Mouse (Mus musculus) neural tube, embryonic 14.5 days (tissue): Measurements from ENCODE around the gene Diaph2. TPM values are rescaled to one million over a fixed set of nuclear protein-coding genes. Genes with fewer than 3 reads are reported as not detected.
"Not testable (repeated sequence)": the region's sequence is repeated elsewhere in the genome, so short reads cannot be mapped to it uniquely, and the experiment has no call there.

ENCODE experiments used
- ATAC-seq: fragments of 200-750 bp; cut with Nextera tagmentation; 2 replicates; pipeline ENCODE4 v1.8.0; 2017; ENCODE audit warnings: low read depth, mild to moderate bottlenecking, moderate TSS enrichment, moderate library complexity
- H3K27ac ChIP-seq: fragments of 300-500 bp; sonication (generic); 2 replicates; pipeline ENCODE4 v1.5.1; 2014; ENCODE audit warnings: low read depth, mild to moderate bottlenecking, control low read depth, low read length, moderate library complexity, mixed read lengths
- H3K27me3 ChIP-seq: fragments of 300-500 bp; sonication (generic); 2 replicates; pipeline ENCODE4 v1.6.1; 2014; ENCODE audit warnings: low read length; ENCODE audit not compliant: control insufficient read depth, insufficient read depth
- H3K36me3 ChIP-seq: fragments of 300-500 bp; sonication (generic); 2 replicates; pipeline ENCODE4 v1.6.1; 2014; ENCODE audit warnings: low read length, mixed read lengths; ENCODE audit not compliant: control insufficient read depth, insufficient read depth
- H3K4me1 ChIP-seq: fragments of 300-500 bp; sonication (generic); 2 replicates; pipeline ENCODE4 v1.6.1; 2014; ENCODE audit warnings: low read length; ENCODE audit not compliant: control insufficient read depth, insufficient read depth
- H3K4me2 ChIP-seq: fragments of 300-500 bp; sonication (generic); 2 replicates; pipeline ENCODE4 v1.6.1; 2014; ENCODE audit warnings: mild to moderate bottlenecking, low read depth, low read length, control low read depth
- H3K4me3 ChIP-seq: fragments of 300-500 bp; sonication (generic); 2 replicates; pipeline ENCODE4 v1.5.1; 2014; ENCODE audit warnings: low read depth, low read length, control low read depth, mixed read lengths
- H3K9ac ChIP-seq: fragments of 300-500 bp; sonication (generic); replicated peaks from 2 replicates; pipeline ENCODE4 v1.6.1; 2014; ENCODE audit warnings: low read depth, mild to moderate bottlenecking, control low read depth, low read length, mixed read lengths
- H3K9me3 ChIP-seq: fragments of 300-500 bp; sonication (generic); 2 replicates; pipeline ENCODE4 v1.6.1; 2016; ENCODE audit warnings: low read length; ENCODE audit not compliant: control insufficient read depth
- WGBS: fragments of 180-500 bp; shearing (Covaris S2); extraction: QIAGEN DNeasy Blood & Tissue Kit; methylation state at CpG from one replicate; pipeline ENCODE4 v1.1.7; 2014; 5-methylcytosine and 5-hydroxymethylcytosine counted together
- polyA plus RNA-seq: library from polyadenylated mRNA; unstranded; fragments of >200 nt; fragmentation: Nextera tagmentation; extraction: Ambion mirVana; gene quantifications from 2 replicates; pipeline ENCODE4 v1.2.1, GENCODE M21; 2014

Diaph2 gene
- polyA plus RNA-seq, 1 experiment from 2014 or later: 2.8 TPM

DNA sequence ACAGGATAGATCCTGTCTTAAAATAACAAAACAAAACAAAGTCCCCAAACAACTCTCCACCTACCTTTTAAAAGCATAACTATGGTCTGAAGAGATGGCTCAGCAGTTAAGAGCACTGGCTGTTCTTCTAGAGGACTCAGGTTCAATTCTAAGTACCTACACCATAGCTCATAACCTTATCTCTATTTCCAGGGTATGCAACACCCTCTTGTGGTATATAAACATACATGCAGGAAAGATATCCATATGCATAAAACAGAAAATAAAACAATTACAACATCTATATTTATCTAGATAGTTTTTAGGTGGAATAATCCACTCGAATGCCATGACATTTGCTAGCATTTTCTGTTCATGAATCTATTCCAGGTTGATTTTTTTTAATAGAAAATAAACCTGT is 27.2 kb downstream of the Diaph2 start:
- Histone ChIP-seq H3K27me3 (no peaks in the 10 kb centered on the region), H3K4me2 (no peak overlapping the region)
- 89% methylated on average over 1 of the region's 1 CpGs for WGBS

DNA sequence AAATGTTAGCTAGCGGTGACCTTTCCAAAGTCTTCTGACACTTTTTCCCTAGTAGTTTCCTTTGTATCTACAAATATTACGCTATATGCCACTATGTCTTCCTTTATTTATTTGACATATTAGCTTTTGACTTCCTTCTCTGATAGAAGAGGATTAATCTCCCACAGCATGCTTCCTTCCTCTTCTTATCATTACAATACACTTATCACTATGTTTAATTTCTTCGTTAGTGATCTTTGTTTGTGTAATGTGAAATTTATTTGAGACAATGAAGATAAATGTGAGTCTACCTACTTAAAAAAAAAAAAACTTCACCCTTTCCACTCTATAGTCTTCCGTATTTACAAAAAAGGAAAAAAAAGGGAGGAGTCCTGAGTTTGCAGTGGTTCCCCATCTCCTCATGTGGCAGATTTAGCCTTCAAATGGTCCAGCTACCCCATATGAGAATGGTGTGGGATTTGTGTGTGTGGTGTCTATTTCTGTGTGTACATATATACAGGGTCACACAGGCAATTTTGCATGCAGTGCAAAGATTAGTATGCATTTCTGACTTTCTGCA is 27.9 kb downstream of the Diaph2 start:
- no peak for ATAC-seq
- H3K36me3 ChIP-seq: no peaks in the 10 kb centered on the region
- H3K4me2 ChIP-seq: no peak overlapping the region
- H3K27ac ChIP-seq: no peak overlapping the region
- no peak overlapping the region for H3K4me3 ChIP-seq
- H3K9ac ChIP-seq: no peak overlapping the region
- H3K9me3 ChIP-seq: no peaks in the 10 kb centered on the region
- no peaks in the 10 kb centered on the region for H3K27me3 ChIP-seq
- H3K4me1 ChIP-seq: no peaks in the 10 kb centered on the region
- WGBS: 86% methylated on average over 4 of the region's 4 CpGs

More for the DNA sequence above, 27.2 kb downstream of the Diaph2 start:
- no peaks in the 10 kb centered on the region for H3K9me3 ChIP-seq
- H3K36me3 ChIP-seq: no peaks in the 10 kb centered on the region
- no peak overlapping the region for H3K4me3 ChIP-seq
- H3K4me1 ChIP-seq: no peaks in the 10 kb centered on the region
- no peak overlapping the region for H3K27ac ChIP-seq
- ATAC-seq: no peak
- H3K9ac ChIP-seq: no peak overlapping the region

DNA sequence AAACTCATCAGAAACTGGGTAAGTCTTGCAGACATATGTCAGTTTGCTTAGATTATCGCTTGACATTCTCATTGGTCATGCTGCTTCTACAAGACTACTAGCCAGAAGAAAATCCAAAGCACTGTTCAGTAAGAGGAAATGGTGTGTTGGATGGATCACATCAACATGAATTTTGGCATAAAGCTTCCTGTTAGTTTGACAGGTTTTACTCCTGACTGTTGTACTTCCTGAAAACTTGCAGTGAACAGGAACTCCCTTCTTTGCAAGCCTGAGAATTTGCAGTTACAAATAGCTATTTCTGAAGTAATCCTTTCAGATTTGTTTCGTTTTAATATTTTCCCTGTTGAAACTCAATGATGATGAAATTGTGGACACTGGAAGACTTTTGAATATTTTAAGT is 32.3 kb downstream of the Diaph2 start:
- no peak overlapping the region for H3K4me2 ChIP-seq
- no peaks in the 10 kb centered on the region for H3K27me3 ChIP-seq
- H3K4me1 ChIP-seq: no peaks in the 10 kb centered on the region
- H3K9ac ChIP-seq: no peak overlapping the region
- ATAC-seq: no peak
- no peak overlapping the region for H3K27ac ChIP-seq
- 82% methylated on average over 2 of the region's 2 CpGs for WGBS
- H3K4me3 ChIP-seq: no peak overlapping the region
- no peaks in the 10 kb centered on the region for H3K36me3 ChIP-seq
- H3K9me3 ChIP-seq: no peaks in the 10 kb centered on the region

DNA sequence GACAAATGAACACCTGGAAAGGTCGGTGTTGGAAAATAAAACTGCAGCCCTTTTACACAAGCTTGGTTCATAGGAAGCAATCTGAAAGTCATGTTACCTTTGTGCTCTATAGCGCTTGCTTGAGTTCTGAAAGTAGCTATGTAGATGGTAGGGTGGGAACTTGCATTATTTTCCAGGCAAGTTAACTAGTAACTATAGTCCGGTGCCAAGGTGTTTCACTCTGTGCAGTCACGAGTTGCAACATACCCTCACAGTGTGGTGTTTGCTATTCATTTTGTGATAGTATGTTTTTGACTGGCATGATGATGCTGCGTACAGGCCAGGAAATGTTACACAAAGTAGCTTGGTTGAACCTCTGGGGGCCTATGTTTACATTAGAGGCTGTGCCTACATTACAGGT is 34.5 kb downstream of the Diaph2 start:
- ATAC-seq: no peak
- Histone ChIP-seq H3K4me3 (no peak overlapping the region), H3K36me3 (no peaks in the 10 kb centered on the region), H3K9me3 (no peaks in the 10 kb centered on the region), H3K4me2 (no peak overlapping the region), H3K9ac (no peak overlapping the region), H3K27ac (no peak overlapping the region), H3K27me3 (no peaks in the 10 kb centered on the region), H3K4me1 (no peaks in the 10 kb centered on the region)
- WGBS: 87% methylated on average over 5 of the region's 5 CpGs

DNA sequence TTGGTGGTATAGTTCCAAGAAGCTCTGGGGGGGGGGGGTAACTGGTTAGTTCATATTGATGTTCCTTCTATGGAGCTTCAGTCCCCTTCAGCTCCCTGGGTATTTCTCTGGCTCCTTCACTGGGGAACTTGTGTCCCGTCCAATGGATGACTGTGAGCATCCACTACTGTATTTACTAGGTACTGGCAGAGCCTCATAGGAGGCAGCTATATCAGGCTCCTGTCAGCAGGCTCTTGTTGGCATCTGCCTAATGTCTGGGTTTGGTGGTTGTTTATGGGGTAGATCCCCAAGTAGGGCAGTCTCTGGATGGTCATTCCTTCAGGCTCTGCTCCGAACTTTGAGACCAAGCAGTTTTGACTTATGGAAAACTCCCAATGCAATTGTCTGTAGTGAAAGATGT is 50.4 kb downstream of the Diaph2 start:
- 82% methylated on average over 2 of the region's 2 CpGs for WGBS
- ATAC-seq: not testable (repeated sequence)

DNA sequence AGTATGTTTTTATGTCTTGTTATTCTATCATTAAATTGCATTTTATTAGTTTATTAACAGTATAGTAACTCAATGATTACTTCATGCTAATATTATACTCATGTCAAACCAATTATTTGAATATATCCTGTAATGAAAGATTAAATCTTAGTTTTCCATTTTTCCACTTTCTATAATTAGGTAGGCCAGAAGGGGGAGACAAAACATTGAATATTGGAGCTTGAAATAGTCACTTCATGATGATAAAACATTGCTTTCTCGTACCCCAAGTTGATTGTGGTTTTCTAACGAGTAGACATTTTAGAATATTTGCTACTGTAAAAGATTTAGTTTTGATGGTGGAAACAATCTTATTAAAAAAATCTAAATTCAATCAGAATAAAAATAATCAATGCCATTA is 82.4 kb downstream of the Diaph2 start:
- no peak overlapping the region for H3K4me3 ChIP-seq
- H3K4me1 ChIP-seq: no peaks in the 10 kb centered on the region
- WGBS: 37% methylated on average over 2 of the region's 2 CpGs
- H3K27me3 ChIP-seq: no peaks in the 10 kb centered on the region
- H3K9ac ChIP-seq: no peak overlapping the region
- no peak overlapping the region for H3K27ac ChIP-seq
- no peaks in the 10 kb centered on the region for H3K9me3 ChIP-seq
- H3K4me2 ChIP-seq: no peak overlapping the region
- H3K36me3 ChIP-seq: no peaks in the 10 kb centered on the region
- no peak for ATAC-seq

More for the DNA sequence above, 50.4 kb downstream of the Diaph2 start:
- not testable (repeated sequence) for H3K4me2 ChIP-seq, H3K36me3 ChIP-seq, H3K9ac ChIP-seq, H3K9me3 ChIP-seq, H3K4me1 ChIP-seq, H3K4me3 ChIP-seq, H3K27me3 ChIP-seq, H3K27ac ChIP-seq

DNA sequence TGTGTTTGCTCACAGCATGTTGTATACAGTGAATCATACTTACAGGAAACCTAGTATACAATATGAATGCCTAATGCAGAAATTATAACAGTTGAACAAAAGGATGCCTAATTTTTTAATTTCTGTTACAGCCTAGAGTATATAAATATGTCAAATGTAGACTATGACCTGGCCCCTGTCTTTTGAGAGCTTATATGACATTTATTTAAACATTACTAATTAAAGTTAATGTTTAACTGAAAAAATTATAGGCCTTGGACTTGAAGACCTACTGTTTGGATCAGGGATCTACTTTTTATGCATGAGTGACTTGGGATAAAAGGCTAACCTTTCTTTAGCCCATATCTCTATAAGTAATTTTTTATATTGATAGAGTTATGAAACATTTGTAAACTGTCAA is 84.3 kb downstream of the Diaph2 start:
- H3K9ac ChIP-seq: no peak overlapping the region
- no peaks in the 10 kb centered on the region for H3K36me3 ChIP-seq
- ATAC-seq: no peak
- H3K27ac ChIP-seq: no peak overlapping the region
- H3K4me1 ChIP-seq: no peaks in the 10 kb centered on the region
- no peaks in the 10 kb centered on the region for H3K9me3 ChIP-seq
- H3K27me3 ChIP-seq: no peaks in the 10 kb centered on the region
- no peak overlapping the region for H3K4me3 ChIP-seq
- H3K4me2 ChIP-seq: no peak overlapping the region

DNA sequence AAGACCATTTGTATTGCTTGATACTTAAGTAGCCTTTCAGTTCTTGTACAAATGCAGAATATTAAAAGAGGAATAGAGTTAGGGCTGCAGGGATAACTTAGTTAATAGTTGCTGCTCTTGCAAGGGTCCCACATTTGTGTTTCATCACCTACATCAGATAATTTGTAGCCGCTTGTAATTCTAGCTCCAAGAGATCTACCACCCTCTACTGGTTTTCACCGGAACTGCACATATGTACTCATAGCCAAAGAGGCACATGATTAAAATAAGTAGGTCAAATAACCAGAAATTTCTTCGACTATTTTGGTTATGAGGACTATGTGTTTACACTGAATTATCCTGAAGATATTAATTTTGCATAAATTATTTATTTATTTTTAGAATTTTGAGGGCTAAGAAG is 134.9 kb downstream of the Diaph2 start:
- Histone ChIP-seq H3K9me3 (no peaks in the 10 kb centered on the region), H3K4me3 (no peak overlapping the region), H3K27ac (no peak overlapping the region), H3K27me3 (no peaks in the 10 kb centered on the region), H3K9ac (no peak overlapping the region), H3K36me3 (no peaks in the 10 kb centered on the region), H3K4me1 (no peaks in the 10 kb centered on the region), H3K4me2 (no peak overlapping the region)
- 14% methylated on average over 3 of the region's 3 CpGs for WGBS
- ATAC-seq: no peak

DNA sequence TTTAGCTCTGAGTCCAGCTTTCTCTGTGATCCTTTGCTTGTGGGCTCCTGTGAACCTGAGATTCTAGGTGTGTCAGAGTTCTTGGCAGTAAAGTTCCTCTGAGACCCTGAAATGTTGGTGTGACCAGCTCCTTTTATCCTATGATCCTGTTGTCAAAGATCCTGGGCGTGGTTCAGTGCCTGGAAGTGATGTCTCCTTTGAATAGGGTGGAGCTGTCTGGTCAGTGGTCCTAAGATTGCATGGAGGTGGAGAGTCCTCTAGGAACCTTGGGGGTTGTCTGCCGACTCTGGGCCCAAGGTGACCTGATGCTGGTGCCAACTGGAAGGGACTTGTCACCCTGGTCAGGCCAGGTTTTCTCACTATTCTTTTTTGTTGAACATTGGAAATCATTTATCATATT is 176.3 kb downstream of the Diaph2 start:
- no peaks in the 10 kb centered on the region for H3K27me3 ChIP-seq
- H3K4me2 ChIP-seq: no peak overlapping the region
- 90% methylated on average over 2 of the region's 2 CpGs for WGBS
- H3K27ac ChIP-seq: no peak overlapping the region
- no peak overlapping the region for H3K4me3 ChIP-seq
- no peaks in the 10 kb centered on the region for H3K4me1 ChIP-seq
- H3K9me3 ChIP-seq: no peaks in the 10 kb centered on the region
- no peaks in the 10 kb centered on the region for H3K36me3 ChIP-seq
- no peak overlapping the region for H3K9ac ChIP-seq
- ATAC-seq: no peak

DNA sequence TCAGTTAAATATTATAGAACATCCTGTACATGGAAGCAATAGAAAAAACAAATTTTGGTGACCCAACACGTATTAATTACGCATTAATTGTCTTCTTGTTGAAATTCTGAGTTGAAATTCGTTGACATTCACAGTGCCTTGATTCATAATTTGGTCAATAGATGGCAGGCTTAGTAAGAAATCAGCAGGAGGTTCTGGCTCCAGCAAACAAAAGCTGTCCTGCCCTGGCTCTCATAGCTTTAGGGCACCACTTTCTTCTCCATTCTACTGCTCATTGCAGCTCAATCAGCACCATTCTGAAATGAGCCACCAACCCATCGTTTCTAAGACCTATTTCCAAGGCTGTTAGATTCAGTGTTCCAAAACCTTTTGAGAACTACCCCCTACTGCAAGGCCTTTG is 225.3 kb downstream of the Diaph2 start:
- H3K9ac ChIP-seq: no peak overlapping the region
- H3K36me3 ChIP-seq: no peaks in the 10 kb centered on the region
- no peak overlapping the region for H3K4me3 ChIP-seq
- no peaks in the 10 kb centered on the region for H3K9me3 ChIP-seq
- no peak for ATAC-seq
- H3K27ac ChIP-seq: no peak overlapping the region
- 52% methylated on average over 4 of the region's 4 CpGs for WGBS
- no peaks in the 10 kb centered on the region for H3K27me3 ChIP-seq
- H3K4me1 ChIP-seq: no peaks in the 10 kb centered on the region
- no peak overlapping the region for H3K4me2 ChIP-seq
